Mouse (Mus musculus) stomach, embryonic 16.5 days (tissue): ENCODE results near the gene Gm42372. TPM values are rescaled to one million over a fixed set of nuclear protein-coding genes. Genes with fewer than 3 reads are reported as not detected.

Experiments used
- ATAC-seq: fragments of 200-750 bp; cut with Nextera tagmentation; 2 replicates; pipeline ENCODE4 v1.8.0; 2017; ENCODE audit warnings: moderate number of reproducible peaks, moderate TSS enrichment; ENCODE audit not compliant: insufficient read depth, low FRiP score
- H3K27ac ChIP-seq: fragments of 300-500 bp; sonication (generic); 2 replicates; pipeline ENCODE4 v1.5.1; 2014; ENCODE audit warnings: low read length
- H3K27me3 ChIP-seq: fragments of 300-500 bp; sonication (generic); 2 replicates; pipeline ENCODE4 v1.6.1; 2014; ENCODE audit warnings: low read length, control low read depth, mixed read lengths; ENCODE audit not compliant: control insufficient read depth, insufficient read depth
- H3K36me3 ChIP-seq: fragments of 300-500 bp; sonication (generic); 2 replicates; pipeline ENCODE4 v1.6.1; 2014; ENCODE audit warnings: low read length; ENCODE audit not compliant: control insufficient read depth, insufficient read depth
- H3K4me1 ChIP-seq: fragments of 300-500 bp; sonication (generic); 2 replicates; pipeline ENCODE4 v1.6.1; 2014; ENCODE audit warnings: low read length, control low read depth, mixed read lengths; ENCODE audit not compliant: control insufficient read depth, insufficient read depth
- H3K4me2 ChIP-seq: fragments of 300-500 bp; sonication (generic); 2 replicates; pipeline ENCODE4 v1.6.1; 2014; ENCODE audit warnings: low read depth, low read length, mixed read lengths
- H3K4me3 ChIP-seq: fragments of 300-500 bp; sonication (generic); replicated peaks from 2 replicates; pipeline ENCODE4 v1.5.1; 2014; ENCODE audit warnings: mild to moderate bottlenecking, low read length
- H3K9ac ChIP-seq: fragments of 300-500 bp; sonication (generic); 2 replicates; pipeline ENCODE4 v1.6.1; 2014; ENCODE audit warnings: low read length
- H3K9me3 ChIP-seq: fragments of 300-500 bp; sonication (generic); replicated peaks from 2 replicates; pipeline ENCODE4 v1.6.1; 2016; ENCODE audit warnings: low read length, control low read depth; ENCODE audit not compliant: control insufficient read depth
- WGBS: fragments of 180-500 bp; shearing (Covaris S2); extraction: QIAGEN DNeasy Blood & Tissue Kit; methylation state at CpG from one replicate; pipeline ENCODE4 v1.1.7; 2014; 5-methylcytosine and 5-hydroxymethylcytosine counted together
- polyA plus RNA-seq: library from polyadenylated mRNA; unstranded; fragments of >200 nt; fragmentation: Nextera tagmentation; extraction: Ambion mirVana; gene quantifications from 2 replicates; pipeline ENCODE4 v1.2.1, GENCODE M21; 2015

The Gm42372 gene
- polyA plus RNA-seq, result 0.25 and 0.35 TPM in 2 replicates

DNA sequence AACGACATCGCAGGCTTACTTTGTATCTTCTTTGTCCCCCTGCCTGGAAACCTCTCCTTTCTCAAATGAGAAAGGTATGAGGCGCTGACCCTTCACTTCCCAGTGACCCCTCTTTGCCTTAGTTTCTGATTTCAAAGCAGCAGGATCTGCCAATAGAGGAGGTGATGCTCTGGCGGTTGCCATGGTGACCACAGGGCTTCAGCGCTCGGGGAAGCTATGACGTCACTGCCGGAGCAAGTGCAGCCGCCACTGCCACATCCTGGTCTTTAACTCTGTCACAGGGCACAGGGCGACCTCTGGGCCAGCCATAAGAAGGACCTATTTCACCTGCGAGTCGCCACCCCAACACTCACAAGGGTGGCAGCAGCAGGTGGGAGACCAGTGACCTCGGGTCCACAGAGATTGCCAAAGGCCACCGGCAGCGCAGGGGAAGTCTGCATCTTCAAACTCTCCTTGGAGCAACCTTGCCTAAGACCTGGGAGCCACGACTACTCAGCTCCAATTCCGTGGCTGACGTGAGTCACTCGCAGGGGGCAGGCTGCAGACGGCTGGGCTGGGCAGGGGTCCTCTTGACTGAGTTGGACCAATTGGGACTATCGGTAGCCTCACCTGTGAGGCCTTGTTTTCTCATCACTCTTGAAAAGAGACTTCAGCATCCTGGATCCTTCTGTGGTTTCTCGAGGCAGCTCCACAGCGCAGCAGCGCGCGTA, at the start of gene Gm42372:
Gene Gm42372 (plus strand): TSS at position 228 of the 710 bp plus-strand sequence.
- ATAC-seq, result no peak
- H3K4me1 ChIP-seq, result peaks cover 9% of the 10 kb centered on the region; the same call in 1 of the 2 replicates
- H3K4me2 ChIP-seq, result no peak within 1 kb of the TSS
- H3K27ac ChIP-seq, result no peak within 1 kb of the TSS
- no peak within 1 kb of the TSS for H3K4me3 ChIP-seq
- H3K36me3 ChIP-seq, result no peaks in the 10 kb centered on the region
- H3K27me3 ChIP-seq, result no peaks in the 10 kb centered on the region
- H3K9ac ChIP-seq, result no peak within 1 kb of the TSS
- WGBS, result 31% methylated on average over 26 of the region's 26 CpGs
- no peaks in the 10 kb centered on the region for H3K9me3 ChIP-seq

DNA sequence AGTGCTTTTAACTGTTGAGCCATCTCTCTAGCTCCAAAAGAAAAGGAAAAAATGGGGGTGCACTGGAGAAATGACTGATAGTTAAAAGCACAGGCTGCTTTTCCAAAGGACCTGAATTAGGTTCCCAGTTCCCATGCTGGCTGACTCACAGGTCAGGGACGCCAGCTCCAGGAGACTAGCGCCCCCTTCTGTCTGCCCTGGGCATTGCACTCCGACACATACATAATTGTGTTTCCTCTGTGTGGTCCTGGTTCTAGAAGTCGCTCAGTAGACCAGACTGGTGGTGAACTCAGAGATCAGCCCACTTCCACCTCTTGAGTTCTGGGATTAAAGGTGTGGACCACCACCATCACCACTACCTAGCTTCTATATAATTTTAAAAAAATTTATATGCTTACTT, 45.6 kb upstream of the Gm42372 start:
- Histone ChIP-seq H3K4me1 (peaks cover 10% of the 10 kb centered on the region), H3K4me3 (no peak overlapping the region), H3K4me2 (no peak overlapping the region), H3K27ac (no peak overlapping the region), H3K9me3 (no peaks in the 10 kb centered on the region), H3K9ac (no peak overlapping the region), H3K36me3 (no peaks in the 10 kb centered on the region), H3K27me3 (no peaks in the 10 kb centered on the region)
- 52% methylated on average over 4 of the region's 4 CpGs for WGBS
- no peak for ATAC-seq

DNA sequence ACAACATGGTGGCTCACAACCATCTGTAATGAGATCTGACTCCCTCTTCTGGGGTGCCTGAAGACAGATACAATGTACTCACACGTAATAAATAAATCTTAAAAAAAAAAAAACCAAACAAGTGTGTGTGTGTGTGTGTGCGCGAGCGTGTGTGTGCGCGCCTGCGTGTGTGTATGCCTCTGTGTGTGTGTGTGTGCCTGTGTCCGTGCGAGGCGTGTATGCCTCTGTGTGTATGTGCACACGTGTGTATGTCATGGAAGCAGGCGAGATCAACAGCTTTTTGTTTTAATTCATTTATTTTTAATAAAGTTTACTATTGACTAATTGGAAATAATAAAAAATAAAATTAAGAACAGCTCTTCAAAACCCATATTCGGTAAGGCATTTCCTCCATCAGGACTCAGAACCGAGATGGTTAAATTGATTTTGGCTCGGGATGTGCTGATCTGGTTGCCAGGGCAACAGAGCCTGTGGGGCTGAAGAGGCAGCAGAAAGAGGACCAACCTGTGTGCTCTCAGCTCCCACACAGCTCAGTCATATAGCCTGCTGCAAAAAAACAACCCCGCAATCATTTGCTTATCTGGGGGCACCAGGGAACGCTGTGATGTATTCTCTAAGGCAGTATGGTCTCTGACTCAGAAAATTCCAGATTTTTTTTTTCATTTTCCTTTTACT, 44.6 kb upstream of the Gm42372 start:
- Histone ChIP-seq H3K4me1 (peaks cover 4% of the 10 kb centered on the region; the same call in 1 of the 2 replicates), H3K4me3 (no peak overlapping the region), H3K4me2 (no peak overlapping the region), H3K9ac (no peak overlapping the region), H3K36me3 (no peaks in the 10 kb centered on the region), H3K27me3 (no peaks in the 10 kb centered on the region), H3K27ac (no peak overlapping the region), H3K9me3 (no peaks in the 10 kb centered on the region)
- no peak for ATAC-seq
- 69% methylated on average over 17 of the region's 17 CpGs for WGBS

DNA sequence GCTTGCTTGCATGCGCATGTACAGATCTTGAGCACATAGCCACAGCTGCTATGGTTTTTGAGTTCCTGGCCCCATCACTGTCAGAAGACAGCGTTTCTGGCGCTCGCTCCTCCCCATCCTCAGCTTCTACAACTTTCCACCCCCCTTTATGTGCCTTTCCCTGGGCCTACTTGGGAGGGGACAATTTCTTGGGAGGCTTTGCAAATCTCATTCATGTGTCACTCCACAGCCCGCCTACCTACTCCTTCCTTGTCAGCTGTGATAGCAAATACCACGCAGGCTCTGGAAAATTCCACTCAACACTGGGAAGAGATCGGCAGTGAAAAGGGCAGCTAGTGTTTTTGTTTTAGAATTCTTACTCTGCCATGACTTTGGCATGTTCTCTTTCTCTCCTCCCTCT, 42.6 kb upstream of the Gm42372 start:
- Histone ChIP-seq H3K36me3 (no peaks in the 10 kb centered on the region), H3K27me3 (peaks cover 6% of the 10 kb centered on the region), H3K27ac (peak overlapping the region; percentile 76), H3K9me3 (no peaks in the 10 kb centered on the region), H3K4me2 (peak overlapping the region; percentile 0), H3K4me1 (peaks cover 17% of the 10 kb centered on the region), H3K9ac (no peak overlapping the region), H3K4me3 (no peak overlapping the region)
- ATAC-seq, result peak; percentile 27; the same call in 1 of the 2 replicates
- WGBS, result 21% methylated on average over 7 of the region's 7 CpGs

DNA sequence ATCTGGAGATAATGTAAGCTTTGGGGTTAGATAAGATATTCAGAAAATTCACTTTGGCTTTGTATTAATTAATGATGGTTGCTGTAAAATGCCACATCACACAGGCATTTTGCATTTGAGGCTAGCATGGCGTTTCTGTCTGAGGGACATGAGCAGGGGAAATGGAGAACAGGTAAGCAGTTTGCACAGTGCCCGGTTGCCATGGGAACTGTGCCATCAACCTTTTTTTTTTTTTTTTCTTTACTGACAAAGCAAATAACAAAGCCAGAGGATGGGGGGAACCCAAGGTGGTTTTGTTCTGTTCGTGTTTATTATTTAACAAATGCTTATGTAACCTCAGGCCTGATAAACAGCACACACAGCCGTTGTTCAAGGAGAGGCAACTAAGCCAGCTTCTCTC, 40.0 kb upstream of the Gm42372 start:
- 46% methylated on average over 4 of the region's 4 CpGs for WGBS

DNA sequence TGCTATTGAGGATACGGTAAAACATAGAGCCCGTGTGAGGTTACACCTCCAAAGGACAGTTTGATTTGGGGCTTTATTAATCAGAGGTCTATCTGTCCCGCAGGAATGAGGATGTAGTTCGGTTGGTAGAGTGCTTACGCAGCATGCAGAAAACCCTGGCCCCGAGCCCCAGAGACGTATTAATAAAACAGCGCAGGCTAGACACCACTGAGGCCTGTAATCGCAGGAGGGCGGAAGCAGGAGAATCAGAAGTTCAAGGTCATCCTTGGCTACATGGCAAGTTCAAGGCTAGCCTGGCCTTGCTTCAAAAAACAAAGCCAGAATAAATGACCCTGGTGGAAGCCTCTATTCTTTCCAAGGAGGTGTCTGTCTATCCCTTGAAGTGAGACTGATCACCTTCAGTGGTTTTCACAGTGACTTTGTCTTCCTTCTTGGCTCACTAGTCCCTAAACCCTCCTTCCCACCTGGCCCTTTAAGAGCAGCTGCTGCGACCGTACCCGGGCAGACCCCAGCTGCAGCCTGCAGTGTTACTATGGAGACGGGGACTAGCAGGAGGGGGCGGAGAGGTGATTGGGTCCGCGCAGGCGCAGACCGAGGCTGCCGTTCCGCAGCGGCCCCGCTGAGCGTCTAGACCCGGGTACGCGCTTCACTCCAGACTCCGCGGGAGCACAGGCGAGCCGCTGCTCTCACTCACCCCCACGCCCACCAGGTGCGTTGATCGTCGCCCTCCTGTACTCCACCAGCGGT, 38.7 kb upstream of the Gm42372 start, which contains the start of gene Pnmal2:
Gene Pnmal2 (plus strand): TSS at position 622 of the 747 bp plus-strand sequence.
- Histone ChIP-seq H3K4me2 (peak within 1 kb of the TSS; percentile 87), H3K27ac (no peak within 1 kb of the TSS), H3K27me3 (peaks cover 27% of the 10 kb centered on the region), H3K9me3 (no peaks in the 10 kb centered on the region), H3K36me3 (no peaks in the 10 kb centered on the region), H3K4me1 (peaks cover 48% of the 10 kb centered on the region), H3K9ac (peak within 1 kb of the TSS; percentile 84), H3K4me3 (peak within 1 kb of the TSS; percentile 70)
- WGBS, result 13% methylated on average over 36 of the region's 36 CpGs
- peak; percentile 85 for ATAC-seq

More for the DNA sequence above, 40.0 kb upstream of the Gm42372 start:
- Histone ChIP-seq H3K4me2 (no peak overlapping the region), H3K36me3 (no peaks in the 10 kb centered on the region), H3K9ac (no peak overlapping the region), H3K27me3 (peaks cover 25% of the 10 kb centered on the region), H3K9me3 (no peaks in the 10 kb centered on the region), H3K4me1 (peaks cover 42% of the 10 kb centered on the region), H3K4me3 (no peak overlapping the region), H3K27ac (no peak overlapping the region; the same call in 1 of the 2 replicates)
- ATAC-seq, result no peak

DNA sequence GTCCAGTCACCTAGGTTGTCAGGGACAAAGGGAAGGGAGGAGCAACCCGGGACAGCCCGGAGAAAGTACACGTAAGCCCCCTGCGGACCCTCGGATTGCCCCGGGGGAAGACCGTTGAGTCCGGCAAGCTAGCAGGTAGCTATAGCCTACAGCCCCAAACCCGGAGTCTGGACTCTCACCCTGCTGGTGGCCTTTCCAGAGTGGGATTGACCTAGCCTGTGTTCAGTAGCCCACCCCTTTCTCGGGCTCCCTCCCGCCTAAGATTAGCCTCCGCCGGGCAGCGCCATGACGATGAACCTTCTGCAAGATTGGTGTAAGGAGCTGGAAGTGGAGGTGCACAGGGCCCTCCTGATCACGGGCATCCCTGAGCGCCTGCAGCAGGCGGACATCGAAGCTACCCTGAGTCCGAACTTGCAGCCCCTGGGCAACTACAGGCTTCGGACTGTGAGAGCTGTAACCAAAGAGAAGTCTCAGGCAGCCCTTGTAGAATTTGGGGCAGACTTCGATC, 38.0 kb upstream of the Gm42372 start:
- Histone ChIP-seq H3K4me3 (peak overlapping the region; percentile 70), H3K27me3 (peaks cover 27% of the 10 kb centered on the region), H3K9ac (peak overlapping the region; percentile 84), H3K4me2 (peak overlapping the region; percentile 87), H3K27ac (no peak overlapping the region), H3K36me3 (no peaks in the 10 kb centered on the region), H3K9me3 (no peaks in the 10 kb centered on the region), H3K4me1 (peaks cover 53% of the 10 kb centered on the region)
- WGBS, result 5% methylated on average over 22 of the region's 22 CpGs
- peak; percentile 5; the same call in 1 of the 2 replicates for ATAC-seq

DNA sequence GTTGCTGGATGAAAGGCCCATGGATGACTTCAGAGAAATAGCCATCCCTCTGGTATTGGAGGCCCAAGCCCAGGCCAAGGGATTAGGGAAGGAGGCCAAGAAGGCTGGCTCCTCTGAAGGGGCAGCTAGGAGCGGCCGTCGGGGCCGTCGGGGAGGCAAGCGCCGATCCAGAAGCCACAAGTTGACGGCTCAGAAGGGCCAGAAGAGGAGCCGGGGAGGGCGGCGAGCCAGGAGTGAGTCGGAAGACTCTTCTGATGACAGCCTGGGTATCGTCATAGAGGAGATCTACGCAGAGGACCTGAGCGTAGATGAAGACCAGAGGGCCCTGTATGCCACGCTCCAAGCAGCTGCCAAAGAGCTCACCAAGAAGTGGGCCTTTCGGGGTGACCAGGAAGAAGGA, 37.5 kb upstream of the Gm42372 start:
- Histone ChIP-seq H3K27ac (no peak overlapping the region), H3K4me1 (peaks cover 53% of the 10 kb centered on the region), H3K4me3 (peak overlapping the region; percentile 70), H3K27me3 (peaks cover 27% of the 10 kb centered on the region), H3K36me3 (no peaks in the 10 kb centered on the region), H3K9ac (peak overlapping the region; percentile 84), H3K9me3 (no peaks in the 10 kb centered on the region), H3K4me2 (peak overlapping the region; percentile 87)
- WGBS, result 30% methylated on average over 17 of the region's 17 CpGs
- ATAC-seq, result no peak
